Mouse (Mus musculus): ENCODE measurements at regions not wholly inside any gene's neighbourhood (a gene's known extent, or its start where the extent isn't known, plus 50 kb on each side); places are given as distances from the start of the nearest gene placed in this dataset.

DNA sequence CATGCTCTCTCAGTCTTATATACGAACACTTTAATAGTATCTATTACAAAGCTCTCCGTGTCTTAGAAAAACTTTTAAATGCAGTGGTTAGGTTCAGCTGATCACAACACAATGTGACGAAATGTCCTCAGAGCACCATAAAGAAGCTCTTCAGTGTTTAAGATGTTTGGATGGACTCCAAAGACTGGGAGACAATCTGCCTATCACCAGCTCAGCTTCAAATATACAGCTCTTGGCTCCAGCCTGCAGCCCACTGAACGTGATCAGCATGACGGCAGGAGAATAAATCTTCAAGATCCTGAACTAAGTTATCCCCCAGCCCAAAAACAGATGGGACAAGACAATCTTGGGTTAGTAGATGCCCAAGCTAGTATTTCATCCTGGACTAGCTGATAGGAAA, 116.7 kb upstream of the Hnrnpa3 start:
- Histone ChIP-seq H3K9me3 (no peaks in the 10 kb centered on the region), H3K27me3 (no peaks in the 10 kb centered on the region), H3K4me1 (0 out of 2 replicates have a peak, but pooled peaks cover 6% of the 10 kb centered on the region), H3K4me2 (no peak overlapping the region), H3K9ac (no peak overlapping the region), H3K27ac (no peak overlapping the region), H3K36me3 (no peaks in the 10 kb centered on the region), H3K4me3 (no peak overlapping the region)
- WGBS = 54% methylated on average over 5 of the region's 5 CpGs
- ATAC-seq (ENCODE audit: borderline replicate concordance, extremely low read depth, low FRiP score, low TSS enrichment) = no peak

DNA sequence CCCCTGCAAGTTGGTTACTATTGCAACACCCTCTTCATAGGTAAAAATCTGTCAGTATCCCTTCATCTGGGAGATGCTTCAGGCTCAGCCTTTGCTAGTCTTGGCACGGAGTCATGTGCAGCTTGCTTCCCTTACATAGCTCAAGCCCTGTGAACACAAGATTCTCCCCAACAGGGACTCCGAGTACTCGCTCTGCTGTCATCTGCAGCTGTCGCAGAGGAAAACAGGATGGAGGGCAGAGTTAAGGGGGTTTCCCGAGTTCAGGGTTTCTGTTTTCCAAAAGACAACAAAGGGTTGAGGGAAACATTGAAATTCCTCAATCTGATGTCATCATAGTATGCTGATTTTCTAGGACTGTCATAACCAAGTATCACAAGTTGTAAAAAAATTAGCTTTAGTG, 116.3 kb upstream of the Hnrnpa3 start:
- ATAC-seq (ENCODE audit: borderline replicate concordance, extremely low read depth, low FRiP score, low TSS enrichment) = 0 out of 2 replicates have a peak, but pooled peaks have one; percentile 52
- H3K36me3 ChIP-seq = no peaks in the 10 kb centered on the region
- H3K9me3 ChIP-seq = no peaks in the 10 kb centered on the region
- no peak overlapping the region for H3K9ac ChIP-seq
- WGBS = 31% methylated on average over 5 of the region's 5 CpGs
- H3K27me3 ChIP-seq = no peaks in the 10 kb centered on the region
- no peak overlapping the region for H3K27ac ChIP-seq
- H3K4me3 ChIP-seq = no peak overlapping the region
- no peak overlapping the region for H3K4me2 ChIP-seq
- 0 out of 2 replicates have a peak, but pooled peaks cover 6% of the 10 kb centered on the region for H3K4me1 ChIP-seq

- H3K4me1 ChIP-seq = 0 out of 2 replicates have a peak, but pooled peaks cover 6% of the 10 kb centered on the region
- no peak overlapping the region for H3K9ac ChIP-seq
- H3K36me3 ChIP-seq = no peaks in the 10 kb centered on the region
- no peak overlapping the region for H3K4me3 ChIP-seq
- H3K27ac ChIP-seq = no peak overlapping the region
- H3K27me3 ChIP-seq = no peaks in the 10 kb centered on the region
- 80% methylated on average over 7 of the region's 7 CpGs for WGBS
- H3K9me3 ChIP-seq = no peaks in the 10 kb centered on the region
- ATAC-seq (ENCODE audit: borderline replicate concordance, extremely low read depth, low FRiP score, low TSS enrichment) = no peak
- H3K4me2 ChIP-seq = no peak overlapping the region
These were observed 113.1 kb upstream of the Hnrnpa3 start for GRCm38 (mm10) chr2:75545971-75546370.

GRCm38 (mm10) chr2:75555676-75556075, 103.4 kb upstream of the Hnrnpa3 start:
- H3K27me3 ChIP-seq = no peaks in the 10 kb centered on the region
- H3K9me3 ChIP-seq = no peaks in the 10 kb centered on the region
- no peak overlapping the region for H3K4me2 ChIP-seq
- H3K27ac ChIP-seq = no peak overlapping the region
- H3K4me1 ChIP-seq = peaks cover 4% of the 10 kb centered on the region; the same call in 1 of the 2 replicates
- H3K9ac ChIP-seq = no peak overlapping the region
- no peak overlapping the region for H3K4me3 ChIP-seq
- 80% methylated on average over 8 of the region's 8 CpGs for WGBS
- no peak for ATAC-seq (ENCODE audit: borderline replicate concordance, extremely low read depth, low FRiP score, low TSS enrichment)
- no peaks in the 10 kb centered on the region for H3K36me3 ChIP-seq

DNA sequence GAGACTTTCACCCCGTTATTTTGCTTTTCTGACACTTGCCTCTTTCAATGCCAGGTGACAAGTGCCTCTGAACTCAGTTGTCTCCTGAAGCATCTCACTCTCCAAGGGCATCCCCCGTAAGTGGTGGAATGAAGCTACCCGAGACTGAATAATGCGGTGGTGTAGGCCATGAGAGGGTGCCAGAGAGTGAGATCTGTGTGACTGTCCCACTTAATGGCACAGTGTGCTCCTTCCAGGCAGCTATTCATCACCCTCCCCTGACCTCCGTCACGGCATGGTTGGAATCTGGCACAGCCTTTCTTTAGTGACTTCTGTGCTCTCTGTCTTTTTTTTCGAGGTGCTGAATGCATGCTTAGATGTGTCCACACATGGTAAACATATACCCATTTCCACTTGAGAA, 102.3 kb upstream of the Hnrnpa3 start:
- H3K36me3 ChIP-seq = no peaks in the 10 kb centered on the region
- no peak overlapping the region for H3K9ac ChIP-seq
- peaks cover 4% of the 10 kb centered on the region; the same call in 1 of the 2 replicates for H3K4me1 ChIP-seq
- 46% methylated on average over 7 of the region's 7 CpGs for WGBS
- H3K4me2 ChIP-seq = no peak overlapping the region
- no peak for ATAC-seq (ENCODE audit: borderline replicate concordance, extremely low read depth, low FRiP score, low TSS enrichment)
- no peak overlapping the region for H3K4me3 ChIP-seq
- H3K27ac ChIP-seq = no peak overlapping the region
- H3K27me3 ChIP-seq = no peaks in the 10 kb centered on the region
- H3K9me3 ChIP-seq = no peaks in the 10 kb centered on the region

DNA sequence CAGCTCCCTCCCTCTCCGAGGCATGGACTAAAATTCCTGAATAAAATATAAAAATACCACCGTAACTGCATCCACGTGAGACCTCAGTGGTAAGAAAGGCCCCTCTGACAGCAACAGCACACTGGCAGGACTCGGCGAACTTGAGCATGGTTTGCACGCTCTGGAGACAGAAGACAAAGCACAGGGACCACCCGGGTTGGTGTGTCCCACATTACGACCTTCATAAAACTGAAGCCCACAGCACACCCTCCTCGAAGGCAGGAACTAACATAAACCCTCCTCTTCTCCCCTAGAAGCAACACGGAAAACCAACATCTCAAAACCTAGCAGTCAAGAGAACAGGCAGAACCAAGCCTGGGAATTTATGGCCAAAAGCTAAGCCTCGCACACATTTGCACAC, 101.7 kb upstream of the Hnrnpa3 start:
- no peak overlapping the region for H3K4me3 ChIP-seq
- H3K27me3 ChIP-seq = no peaks in the 10 kb centered on the region
- WGBS = 63% methylated on average over 11 of the region's 11 CpGs
- no peak overlapping the region for H3K27ac ChIP-seq
- H3K4me1 ChIP-seq = peaks cover 4% of the 10 kb centered on the region; the same call in 1 of the 2 replicates
- ATAC-seq (ENCODE audit: borderline replicate concordance, extremely low read depth, low FRiP score, low TSS enrichment) = no peak
- no peaks in the 10 kb centered on the region for H3K9me3 ChIP-seq
- no peak overlapping the region for H3K9ac ChIP-seq
- no peak overlapping the region for H3K4me2 ChIP-seq
- no peaks in the 10 kb centered on the region for H3K36me3 ChIP-seq

DNA sequence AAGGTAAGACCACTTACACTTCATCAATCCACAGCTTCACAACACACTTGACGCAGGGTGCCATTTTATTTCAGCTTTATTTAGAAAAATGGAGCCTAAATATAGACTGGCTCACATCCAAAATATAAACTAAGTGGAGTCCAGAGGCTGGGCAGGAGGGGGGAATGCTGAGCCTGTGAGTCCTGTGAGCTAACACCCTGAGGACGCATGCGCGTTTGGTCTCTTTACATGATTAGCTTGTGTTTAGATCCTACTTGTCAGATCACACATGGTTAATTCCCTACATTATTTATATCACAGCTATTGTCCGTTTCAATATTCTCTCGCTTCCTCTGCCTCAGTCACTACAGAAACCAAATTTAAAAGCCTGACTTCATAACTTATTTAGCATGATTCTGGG, 99.1 kb upstream of the Hnrnpa3 start:
- no peaks in the 10 kb centered on the region for H3K27me3 ChIP-seq
- H3K9ac ChIP-seq = no peak overlapping the region
- H3K4me1 ChIP-seq = peaks cover 4% of the 10 kb centered on the region; the same call in 1 of the 2 replicates
- 30% methylated on average over 6 of the region's 6 CpGs for WGBS
- H3K36me3 ChIP-seq = no peaks in the 10 kb centered on the region
- H3K27ac ChIP-seq = no peak overlapping the region
- H3K4me3 ChIP-seq = no peak overlapping the region
- no peak overlapping the region for H3K4me2 ChIP-seq
- ATAC-seq (ENCODE audit: borderline replicate concordance, extremely low read depth, low FRiP score, low TSS enrichment) = peak; percentile 70; the same call in 1 of the 2 replicates
- no peaks in the 10 kb centered on the region for H3K9me3 ChIP-seq

GRCm38 (mm10) chr2:75563253-75563913, 95.7 kb upstream of the Hnrnpa3 start:
- no peaks in the 10 kb centered on the region for H3K36me3 ChIP-seq
- WGBS = 46% methylated on average over 9 of the region's 9 CpGs
- H3K9me3 ChIP-seq = no peaks in the 10 kb centered on the region
- ATAC-seq (ENCODE audit: borderline replicate concordance, extremely low read depth, low FRiP score, low TSS enrichment) = no peak
- H3K4me3 ChIP-seq = no peak overlapping the region
- H3K27ac ChIP-seq = no peak overlapping the region
- H3K9ac ChIP-seq = no peak overlapping the region
- no peaks in the 10 kb centered on the region for H3K27me3 ChIP-seq
- H3K4me1 ChIP-seq = peaks cover 4% of the 10 kb centered on the region; the same call in 1 of the 2 replicates
- no peak overlapping the region for H3K4me2 ChIP-seq

GRCm38 (mm10) chr2:75564809-75565208, 94.3 kb upstream of the Hnrnpa3 start:
- no peaks in the 10 kb centered on the region for H3K9me3 ChIP-seq
- no peak for ATAC-seq (ENCODE audit: borderline replicate concordance, extremely low read depth, low FRiP score, low TSS enrichment)
- H3K9ac ChIP-seq = no peak overlapping the region
- no peaks in the 10 kb centered on the region for H3K27me3 ChIP-seq
- H3K36me3 ChIP-seq = no peaks in the 10 kb centered on the region
- H3K4me1 ChIP-seq = no peaks in the 10 kb centered on the region
- no peak overlapping the region for H3K4me3 ChIP-seq
- WGBS = 81% methylated on average over 5 of the region's 5 CpGs
- H3K27ac ChIP-seq = no peak overlapping the region
- H3K4me2 ChIP-seq = no peak overlapping the region

GRCm38 (mm10) chr2:75567131-75567530, 91.9 kb upstream of the Hnrnpa3 start:
- 56% methylated on average over 4 of the region's 4 CpGs for WGBS
- Histone ChIP-seq H3K9ac (no peak overlapping the region), H3K27ac (no peak overlapping the region), H3K27me3 (no peaks in the 10 kb centered on the region), H3K9me3 (no peaks in the 10 kb centered on the region), H3K36me3 (no peaks in the 10 kb centered on the region), H3K4me1 (no peaks in the 10 kb centered on the region), H3K4me3 (no peak overlapping the region), H3K4me2 (no peak overlapping the region)
- ATAC-seq (ENCODE audit: borderline replicate concordance, extremely low read depth, low FRiP score, low TSS enrichment) = no peak

GRCm38 (mm10) chr2:75569756-75570155, 89.3 kb upstream of the Hnrnpa3 start:
- Histone ChIP-seq H3K9me3 (no peaks in the 10 kb centered on the region), H3K4me3 (no peak overlapping the region), H3K27ac (no peak overlapping the region), H3K4me2 (no peak overlapping the region), H3K4me1 (no peaks in the 10 kb centered on the region), H3K36me3 (no peaks in the 10 kb centered on the region), H3K27me3 (no peaks in the 10 kb centered on the region), H3K9ac (no peak overlapping the region)
- WGBS = 88% methylated on average over 6 of the region's 6 CpGs
- no peak for ATAC-seq (ENCODE audit: borderline replicate concordance, extremely low read depth, low FRiP score, low TSS enrichment)

DNA sequence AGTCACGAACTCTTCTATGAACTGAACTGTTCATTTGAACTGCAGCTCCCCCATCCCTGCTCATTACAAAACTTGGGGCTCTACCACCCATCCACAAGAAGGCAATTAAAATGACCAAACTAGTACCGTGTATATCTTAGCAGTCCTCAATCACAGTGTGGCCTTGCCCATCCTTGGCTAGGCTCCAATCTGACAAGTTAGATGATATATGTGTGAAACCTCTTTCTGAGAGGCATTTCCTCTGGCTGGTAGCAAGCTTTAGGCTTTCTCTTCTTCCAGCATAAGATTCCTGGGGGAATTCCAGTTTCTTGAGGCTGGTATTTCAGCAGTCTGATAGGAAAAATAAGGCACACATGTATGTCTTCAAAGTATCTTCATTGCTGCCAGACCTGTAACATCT, 88.8 kb upstream of the Hnrnpa3 start:
- no peaks in the 10 kb centered on the region for H3K27me3 ChIP-seq
- no peaks in the 10 kb centered on the region for H3K9me3 ChIP-seq
- WGBS = 57% methylated on average over 2 of the region's 2 CpGs
- no peak overlapping the region for H3K27ac ChIP-seq
- no peak overlapping the region for H3K9ac ChIP-seq
- H3K36me3 ChIP-seq = no peaks in the 10 kb centered on the region
- H3K4me3 ChIP-seq = no peak overlapping the region
- no peak overlapping the region for H3K4me2 ChIP-seq
- H3K4me1 ChIP-seq = no peaks in the 10 kb centered on the region
- ATAC-seq (ENCODE audit: borderline replicate concordance, extremely low read depth, low FRiP score, low TSS enrichment) = no peak
